Mouse (Mus musculus) heart, postnatal 0 days (tissue): ENCODE measurements around the gene Neurod2.

Source experiments
- CTCF ChIP-seq: IDR thresholded peaks from 2 replicates; pipeline ENCODE4 v1.5.1; 2016; ENCODE audit warnings: antibody characterized with exemption, control low read depth, low read depth
- EP300 ChIP-seq: IDR thresholded peaks from 2 replicates; pipeline ENCODE4 v1.6.1; 2016; ENCODE audit warnings: antibody characterized with exemption, low read depth

DNA sequence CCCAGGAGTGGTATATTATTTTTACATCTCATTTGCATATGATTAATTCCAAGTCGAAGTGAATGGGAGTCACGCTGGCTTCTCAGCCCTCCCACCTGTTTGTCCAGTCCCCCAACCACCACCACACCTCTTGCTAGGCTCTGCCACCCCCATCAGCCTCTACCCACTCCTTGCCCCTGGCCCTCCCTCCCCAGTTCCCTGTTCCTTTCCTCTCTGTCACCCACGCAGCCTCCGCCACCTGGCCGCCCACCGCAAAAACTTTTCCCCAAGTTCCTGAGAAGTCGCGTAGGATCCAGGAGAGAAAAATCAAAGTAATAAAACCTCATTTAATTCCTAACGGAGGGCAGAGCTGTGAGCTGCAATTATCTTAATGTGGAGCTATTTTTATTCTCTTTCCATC, 16.7 kb upstream of the Neurod2 start:
- TF ChIP-seq CTCF (no peak), EP300 (no peak)
